Mouse (Mus musculus) spleen, adult 10 weeks (tissue): ENCODE data around the gene Gfra1. TPM values are rescaled to one million over a fixed set of nuclear protein-coding genes. Genes with fewer than 3 reads are reported as not detected.

Experiments used
- polyA plus RNA-seq: library from polyadenylated mRNA; stranded (reverse); fragments of 350-450 nt; fragmentation: Illumina TruSeq; extraction: RNeasy Lipid Tissue Mini Kit (QIAGEN cat#74804); gene quantifications from one replicate; pipeline ENCODE4 v1.2.3, GENCODE M21; 2015; ENCODE audit warnings: low replicate concordance; ENCODE audit not compliant: insufficient read depth

Gene Gfra1
- polyA plus RNA-seq, result 0.22 TPM

DNA sequence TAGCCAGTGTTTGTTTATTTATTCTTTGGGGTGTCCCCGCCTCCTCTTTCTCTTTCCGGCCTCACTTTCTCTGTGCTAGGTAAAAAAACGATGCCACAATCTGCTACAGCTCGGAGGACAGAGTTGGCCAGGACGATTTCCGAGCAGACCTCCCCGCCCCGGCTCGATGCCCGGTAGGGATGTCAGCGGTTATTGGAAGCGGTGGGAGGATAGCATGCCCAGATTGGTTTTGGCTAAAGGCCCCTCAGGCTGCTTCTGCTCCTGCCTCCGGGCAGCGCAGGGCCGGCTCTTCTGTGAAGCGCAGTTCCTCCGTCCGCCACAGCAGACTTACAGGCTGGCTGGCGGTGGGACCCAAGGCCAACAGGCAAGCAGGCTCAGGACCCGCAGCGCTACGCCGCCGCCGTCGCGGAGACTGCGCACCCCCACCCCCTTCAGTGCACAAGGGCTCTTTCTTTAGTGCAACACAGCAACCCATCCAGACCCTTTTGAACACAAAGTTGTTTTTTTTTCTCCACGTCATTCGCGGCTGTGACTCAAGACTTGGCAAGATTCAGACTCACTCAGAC is at the start of gene Gfra1:
TSS of gene Gfra1 (minus strand) at position 414 of the 566 bp plus-strand sequence.

Other genes starting within 250 kb of the Gfra1 start
- not detected for gene Ccdc172, start 56.1 kb upstream of the Gfra1 start, polyA plus RNA-seq
- gene Pnlip, start 196.6 kb upstream of the Gfra1 start, polyA plus RNA-seq, result 18.2 TPM